Mouse (Mus musculus): ENCODE results near the gene Ints6l. TPM values are rescaled to one million over a fixed set of nuclear protein-coding genes. Genes with fewer than 3 reads are reported as not detected.

The Ints6l gene
- total and polyA plus RNA-seq, 2 experiments, result 1.2 to 3.1 TPM

DNA sequence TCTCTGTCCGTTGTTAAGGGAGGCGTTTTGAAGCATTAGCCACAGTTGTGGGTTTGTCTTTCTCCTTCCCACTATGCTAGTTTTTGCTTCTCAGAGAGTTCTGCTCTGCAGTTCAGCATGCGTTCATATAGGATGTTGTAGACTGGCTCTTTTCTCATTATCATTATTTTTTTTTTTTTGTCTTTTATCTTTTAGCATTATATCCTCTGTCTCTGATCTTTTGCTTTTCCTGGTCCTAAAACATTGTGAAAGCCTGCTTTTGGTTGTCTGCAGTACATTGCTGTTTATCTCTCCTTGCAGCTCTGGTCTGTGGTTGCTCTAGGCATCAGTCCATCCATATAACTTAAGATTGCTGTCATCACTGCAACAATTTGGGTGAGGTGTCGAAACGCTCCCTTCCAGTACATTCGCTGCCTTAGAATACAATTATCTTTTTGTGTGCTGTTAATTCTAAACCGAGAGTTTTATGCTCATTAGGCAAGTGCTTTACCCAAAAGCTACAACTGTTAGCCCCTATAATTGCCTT, 18.8 kb upstream of the Ints6l start:
- H3K27me3 ChIP-seq (ENCODE audit: control insufficient read depth, insufficient read depth, low read length), result no peaks in the 10 kb centered on the region
- H3K79me2 ChIP-seq (ENCODE audit: control insufficient read depth, insufficient read depth, low read length), result no peaks in the 10 kb centered on the region
- no peak for TF ChIP-seq POLR2A (IDR thresholded peaks at IDR 0.05; ENCODE audit: extremely low read depth, insufficient read depth, low read length)
- no peak for TF ChIP-seq CTCF (IDR thresholded peaks at IDR 0.05; ENCODE audit: low read depth, low read length)
- no peak overlapping the region for H3K4me3 ChIP-seq (ENCODE audit: insufficient read depth, low read depth, low read length)
- 76% methylated on average over 7 of the region's 7 CpGs for WGBS
- H3K36me3 ChIP-seq (ENCODE audit: control insufficient read depth, insufficient read depth, low read length), result no peaks in the 10 kb centered on the region
- DNase-seq (ENCODE audit: extremely low read depth, low read depth, low spot score), result no peak
- no peak overlapping the region for H3K9ac ChIP-seq (ENCODE audit: low read depth, low read length)
- no peak overlapping the region for H3K27ac ChIP-seq (replicated peaks; ENCODE audit: insufficient read depth, low read depth, low read length)
- no peaks in the 10 kb centered on the region for H3K4me1 ChIP-seq (ENCODE audit: control insufficient read depth, insufficient read depth, low read length)

DNA sequence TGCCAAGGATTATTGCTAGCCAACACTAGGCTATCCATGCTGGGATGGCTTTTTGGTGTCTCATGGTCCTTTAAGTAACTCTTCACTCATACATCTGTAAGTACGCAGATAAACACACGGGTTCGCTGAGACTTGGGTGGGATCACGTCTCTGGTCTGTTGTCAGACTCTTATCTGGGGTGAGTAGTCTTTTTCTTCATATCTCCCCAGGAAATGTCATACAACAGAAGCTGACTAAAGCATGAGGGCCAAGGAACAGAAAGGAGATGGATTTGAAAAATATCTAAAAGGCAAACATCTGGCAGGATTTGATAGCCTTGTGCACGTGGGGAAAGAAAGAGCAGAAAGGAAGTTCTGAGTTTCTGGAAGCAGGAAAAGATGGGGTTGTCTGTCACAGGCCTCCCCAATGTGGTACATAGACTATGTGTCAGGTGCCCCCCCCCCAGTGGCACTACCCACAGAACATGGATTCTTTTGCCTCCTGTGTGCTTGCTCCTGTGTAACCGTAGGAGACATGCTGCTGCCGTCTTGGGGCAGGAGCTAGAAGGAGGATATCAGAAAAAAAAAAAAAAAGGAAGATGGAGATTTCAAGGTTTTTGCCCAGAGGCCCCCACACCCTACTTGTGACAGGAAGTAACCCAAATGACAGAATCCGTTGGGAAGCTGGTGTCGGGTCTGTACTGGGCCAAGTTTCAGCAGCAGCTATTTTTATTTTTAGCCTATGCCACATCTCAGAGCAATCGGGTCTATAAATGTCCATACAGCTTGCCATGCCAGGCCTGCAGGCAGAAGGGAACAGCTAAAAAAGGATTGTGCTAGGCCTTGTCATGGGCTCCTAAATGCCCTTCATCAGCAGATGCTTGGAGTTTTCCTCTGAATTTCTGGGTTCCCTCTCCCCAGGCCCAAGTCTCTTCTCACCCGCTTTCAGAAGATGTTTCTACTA, 7.9 kb upstream of the Ints6l start:
- H3K4me3 ChIP-seq (ENCODE audit: insufficient read depth, low read depth, low read length), result no peak overlapping the region
- H3K27ac ChIP-seq (replicated peaks; ENCODE audit: insufficient read depth, low read depth, low read length), result no peak overlapping the region
- H3K79me2 ChIP-seq (ENCODE audit: control insufficient read depth, insufficient read depth, low read length), result no peaks in the 10 kb centered on the region
- H3K27me3 ChIP-seq (ENCODE audit: control insufficient read depth, insufficient read depth, low read length), result no peaks in the 10 kb centered on the region
- TF ChIP-seq POLR2A (IDR thresholded peaks at IDR 0.05; ENCODE audit: extremely low read depth, insufficient read depth, low read length) (no peak), CTCF (IDR thresholded peaks at IDR 0.05; ENCODE audit: low read depth, low read length) (no peak)
- no peak for DNase-seq (ENCODE audit: extremely low read depth, low read depth, low spot score)
- no peaks in the 10 kb centered on the region for H3K4me1 ChIP-seq (ENCODE audit: control insufficient read depth, insufficient read depth, low read length)
- no peaks in the 10 kb centered on the region for H3K36me3 ChIP-seq (ENCODE audit: control insufficient read depth, insufficient read depth, low read length)
- H3K9ac ChIP-seq (ENCODE audit: low read depth, low read length), result no peak overlapping the region
- 64% methylated on average over 11 of the region's 11 CpGs for WGBS

DNA sequence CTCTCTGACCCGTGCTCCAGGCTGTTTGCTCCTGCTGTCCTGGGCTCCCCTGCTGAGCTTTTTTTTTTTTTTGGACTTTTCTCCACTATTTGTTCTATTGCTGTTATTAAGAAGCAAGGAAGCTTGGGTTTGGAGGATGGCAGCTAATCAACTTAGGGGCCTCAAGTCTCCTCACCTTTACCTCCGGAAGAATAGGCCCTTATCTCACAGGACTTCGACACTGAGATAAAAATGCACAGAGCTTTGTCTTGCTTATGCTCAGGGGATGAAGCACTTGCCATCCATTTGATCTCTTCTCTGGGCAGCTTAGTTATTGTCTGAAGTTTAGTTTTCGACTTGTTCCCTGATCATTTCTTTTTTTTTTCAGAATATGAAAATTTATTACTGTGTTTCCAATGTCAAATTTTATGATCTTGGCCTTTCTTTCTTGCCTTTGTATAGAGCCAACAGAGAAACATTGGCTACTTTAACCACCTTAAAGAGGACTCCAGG, 7.1 kb upstream of the Ints6l start, which contains the start of gene Gm2174:
Gene Gm2174 (plus strand): TSS at position 442 of the 492 bp plus-strand sequence.
- Histone ChIP-seq H3K4me3 (ENCODE audit: insufficient read depth, low read depth, low read length) (no peak within 1 kb of the TSS), H3K9ac (ENCODE audit: low read depth, low read length) (no peak within 1 kb of the TSS), H3K27ac (replicated peaks; ENCODE audit: insufficient read depth, low read depth, low read length) (no peak within 1 kb of the TSS), H3K27me3 (ENCODE audit: control insufficient read depth, insufficient read depth, low read length) (no peaks in the 10 kb centered on the region), H3K4me1 (ENCODE audit: control insufficient read depth, insufficient read depth, low read length) (no peaks in the 10 kb centered on the region), H3K36me3 (ENCODE audit: control insufficient read depth, insufficient read depth, low read length) (no peaks in the 10 kb centered on the region), H3K79me2 (ENCODE audit: control insufficient read depth, insufficient read depth, low read length) (no peaks in the 10 kb centered on the region)
- 62% methylated on average over 4 of the region's 4 CpGs for WGBS
- no peak for DNase-seq (ENCODE audit: extremely low read depth, low read depth, low spot score)
- TF ChIP-seq POLR2A (IDR thresholded peaks at IDR 0.05; ENCODE audit: extremely low read depth, insufficient read depth, low read length) (no peak), CTCF (IDR thresholded peaks at IDR 0.05; ENCODE audit: low read depth, low read length) (no peak)

DNA sequence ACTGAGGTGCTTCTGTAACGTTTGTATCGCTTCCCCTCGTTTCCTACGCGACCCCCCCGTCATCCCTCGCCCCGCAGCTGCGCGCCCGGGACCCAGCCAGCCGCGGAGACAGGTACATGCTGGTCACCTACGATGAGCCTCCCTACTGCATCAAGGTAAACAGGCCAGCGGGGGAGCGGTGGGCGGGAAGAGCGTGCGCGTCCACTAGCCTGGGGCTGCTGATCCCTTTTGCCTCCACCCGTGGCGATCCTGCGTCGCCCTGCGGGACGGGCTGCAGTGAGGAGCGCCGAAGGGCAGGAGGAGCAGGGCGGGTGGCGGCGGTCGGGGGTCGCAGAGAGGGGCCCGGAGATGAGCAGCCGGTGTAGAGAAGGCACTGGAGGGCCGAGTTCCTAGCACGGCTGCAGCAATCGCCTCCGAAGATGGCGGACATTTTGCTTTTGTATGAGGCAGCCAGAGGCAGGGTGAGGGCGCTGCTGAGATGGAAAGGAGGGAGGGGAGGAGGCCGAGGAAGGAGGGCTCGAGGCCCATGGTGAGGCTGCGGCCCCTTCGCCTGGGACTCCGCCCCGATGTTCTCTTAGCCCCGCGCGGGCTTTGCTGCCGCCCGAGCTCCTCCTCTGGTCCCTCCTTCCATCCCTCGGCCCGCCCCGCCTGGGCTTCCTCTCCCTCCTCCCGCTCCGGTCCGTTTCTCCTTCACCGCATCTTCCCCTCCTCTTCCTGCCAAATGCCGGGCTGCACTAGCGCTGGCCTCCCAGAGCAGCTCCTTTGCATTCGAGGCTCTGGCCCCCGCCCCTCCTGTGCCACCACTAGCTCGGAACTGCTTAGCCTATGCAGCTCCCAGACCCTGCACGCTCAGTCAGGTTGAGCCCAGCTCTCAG, 952 bp downstream of the Ints6l start:
- DNase-seq (ENCODE audit: extremely low read depth, low read depth, low spot score), result peak; percentile 52
- no peaks in the 10 kb centered on the region for H3K79me2 ChIP-seq (ENCODE audit: control insufficient read depth, insufficient read depth, low read length)
- no peaks in the 10 kb centered on the region; the same call in 1 of the 2 replicates for H3K4me1 ChIP-seq (ENCODE audit: control insufficient read depth, insufficient read depth, low read length)
- peak overlapping the region; percentile 83 for H3K9ac ChIP-seq (ENCODE audit: low read depth, low read length)
- TF ChIP-seq CTCF (IDR thresholded peaks at IDR 0.05; ENCODE audit: low read depth, low read length) (no peak), POLR2A (IDR thresholded peaks at IDR 0.05; ENCODE audit: extremely low read depth, insufficient read depth, low read length) (no peak)
- H3K27me3 ChIP-seq (ENCODE audit: control insufficient read depth, insufficient read depth, low read length), result no peaks in the 10 kb centered on the region
- H3K4me3 ChIP-seq (ENCODE audit: insufficient read depth, low read depth, low read length), result peak overlapping the region; percentile 62
- peak overlapping the region; percentile 36 for H3K27ac ChIP-seq (replicated peaks; ENCODE audit: insufficient read depth, low read depth, low read length)
- under 1% methylated on average over 47 of the region's 65 CpGs for WGBS
- no peaks in the 10 kb centered on the region for H3K36me3 ChIP-seq (ENCODE audit: control insufficient read depth, insufficient read depth, low read length)

DNA sequence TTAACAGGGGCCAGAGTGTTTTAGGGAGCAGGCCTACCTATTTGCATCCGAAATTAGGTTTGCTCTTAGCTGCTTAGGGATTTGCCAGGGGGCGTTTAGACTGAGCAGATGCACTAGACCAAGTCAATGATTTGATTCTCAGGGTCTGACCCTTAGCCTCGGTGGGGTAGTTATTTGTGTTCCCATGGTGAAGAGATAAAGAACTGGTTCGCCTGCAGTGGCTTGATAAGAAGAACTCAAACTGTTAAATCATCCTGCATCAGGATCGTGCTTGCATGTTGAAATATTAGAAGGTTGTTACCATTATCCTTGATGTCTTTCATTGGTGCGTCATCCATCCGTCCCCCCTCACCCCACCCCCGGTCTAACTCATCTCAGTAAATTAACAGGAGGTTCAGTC, 1.7 kb downstream of the Ints6l start:
- Histone ChIP-seq H3K36me3 (ENCODE audit: control insufficient read depth, insufficient read depth, low read length) (no peaks in the 10 kb centered on the region), H3K79me2 (ENCODE audit: control insufficient read depth, insufficient read depth, low read length) (no peaks in the 10 kb centered on the region), H3K9ac (ENCODE audit: low read depth, low read length) (no peak overlapping the region), H3K27ac (replicated peaks; ENCODE audit: insufficient read depth, low read depth, low read length) (no peak overlapping the region), H3K4me3 (ENCODE audit: insufficient read depth, low read depth, low read length) (peak overlapping the region; percentile 62; the same call in 1 of the 2 replicates), H3K4me1 (ENCODE audit: control insufficient read depth, insufficient read depth, low read length) (no peaks in the 10 kb centered on the region; the same call in 1 of the 2 replicates), H3K27me3 (ENCODE audit: control insufficient read depth, insufficient read depth, low read length) (no peaks in the 10 kb centered on the region)
- TF ChIP-seq CTCF (IDR thresholded peaks at IDR 0.05; ENCODE audit: low read depth, low read length) (no peak), POLR2A (IDR thresholded peaks at IDR 0.05; ENCODE audit: extremely low read depth, insufficient read depth, low read length) (no peak)
- 18% methylated on average over 8 of the region's 8 CpGs for WGBS
- DNase-seq (ENCODE audit: extremely low read depth, low read depth, low spot score), result no peak

Measured in liver, adult 2 months (tissue).